Mouse (Mus musculus) cerebellum, postnatal 14 days (tissue): Measurements from ENCODE around the gene Rasl11a.

Experiments
- DNase-seq, 2 experiments: peaks; one replicate each; pipeline ENCODE4 v3.0.0; 2021; ENCODE audit warnings: mixed read lengths in 2 of 2

Rasl11a gene

GRCm38 (mm10) chr5:146844945-146845365 is at the start of gene Rasl11a:
Gene Rasl11a (plus strand): TSS chr5:146845071.
- DNase-seq: peak; percentile 77 to 78

DNA sequence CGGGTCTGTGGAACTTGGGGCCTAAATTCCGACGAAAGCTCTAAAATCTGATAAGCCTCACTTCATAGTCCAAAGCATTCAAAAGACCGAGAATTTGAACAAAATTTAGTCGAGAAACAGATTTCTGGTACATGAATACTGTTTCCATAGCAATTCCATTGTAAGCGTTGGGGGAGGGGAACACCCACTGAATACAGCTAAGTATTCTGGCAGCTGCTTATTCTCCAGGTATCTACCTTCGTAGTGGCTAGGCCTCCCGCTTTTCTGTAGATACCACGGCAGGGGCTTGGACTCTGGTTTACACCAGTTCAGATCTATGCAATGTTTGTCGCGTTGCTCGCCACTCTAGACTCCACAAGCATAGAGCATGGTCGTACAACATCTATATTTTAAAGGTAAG is 49.1 kb upstream of the Rasl11a start:
- DNase-seq: no peak

GRCm38 (mm10) chr5:146798031-146798430 is 46.8 kb upstream of the Rasl11a start:
- DNase-seq: no peak

DNA sequence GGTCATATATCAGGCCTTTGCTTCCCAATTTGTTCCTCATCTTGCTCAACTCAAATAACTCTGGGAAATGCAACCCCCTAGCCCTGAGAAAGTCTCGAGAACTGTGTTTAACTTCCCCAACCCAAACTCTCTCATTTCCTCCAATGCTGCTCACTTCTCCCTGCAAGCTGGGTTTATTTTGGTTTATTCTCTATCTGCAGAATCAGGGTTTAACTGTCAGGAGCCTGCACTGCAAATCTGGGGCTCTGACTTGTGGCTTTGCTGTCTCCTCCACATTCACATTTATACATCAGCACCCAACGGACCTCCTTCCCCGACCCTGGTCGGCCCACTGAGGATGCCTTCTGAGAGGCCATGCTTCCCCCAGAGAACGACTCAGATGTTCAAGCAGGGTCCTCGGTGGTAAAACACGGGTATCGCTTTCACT is 38.9 kb upstream of the Rasl11a start:
- no peak for DNase-seq

DNA sequence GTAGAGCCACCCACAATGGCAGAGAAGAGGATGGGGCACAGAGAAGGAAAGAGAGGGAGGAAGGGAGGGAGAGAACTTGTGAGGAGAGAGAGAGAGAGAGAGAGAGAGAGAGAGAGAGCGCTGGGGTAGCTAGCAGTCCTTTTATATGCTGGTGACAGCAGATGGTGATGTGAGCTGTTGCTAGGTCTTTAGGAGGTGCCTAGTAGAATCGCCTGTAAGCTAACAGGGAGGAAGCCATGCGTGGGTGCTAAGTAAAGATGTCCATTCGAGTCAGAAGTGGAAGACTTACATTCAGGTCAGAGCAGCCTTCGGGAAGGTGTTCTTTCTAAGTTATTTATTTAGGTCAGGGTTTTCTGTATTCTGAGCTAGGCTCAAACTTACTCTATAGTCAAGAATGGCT is 34.9 kb upstream of the Rasl11a start:
- DNase-seq: no peak

- no peak for DNase-seq
Measured at GRCm38 (mm10) chr5:146812866-146813265, 32.0 kb upstream of the Rasl11a start.

DNA sequence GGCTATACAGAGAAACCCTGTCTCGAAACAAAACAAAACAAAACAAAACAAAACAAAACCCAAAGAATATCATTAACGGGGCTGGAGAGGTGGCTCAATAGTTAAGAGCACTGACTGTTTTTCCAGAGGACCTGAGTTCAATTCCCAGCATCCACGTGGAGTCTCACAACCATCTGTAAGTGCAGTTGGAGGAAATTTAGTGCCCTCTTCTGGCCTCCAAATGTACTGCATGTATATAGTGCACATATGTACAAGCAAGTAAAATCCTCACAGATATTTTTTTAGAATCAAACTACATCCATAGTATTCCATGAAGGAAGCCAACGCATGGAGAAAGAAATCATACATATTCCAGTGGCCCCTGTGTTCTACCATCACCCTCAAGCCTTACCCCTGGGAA is 31.4 kb upstream of the Rasl11a start:
- no peak for DNase-seq

DNA sequence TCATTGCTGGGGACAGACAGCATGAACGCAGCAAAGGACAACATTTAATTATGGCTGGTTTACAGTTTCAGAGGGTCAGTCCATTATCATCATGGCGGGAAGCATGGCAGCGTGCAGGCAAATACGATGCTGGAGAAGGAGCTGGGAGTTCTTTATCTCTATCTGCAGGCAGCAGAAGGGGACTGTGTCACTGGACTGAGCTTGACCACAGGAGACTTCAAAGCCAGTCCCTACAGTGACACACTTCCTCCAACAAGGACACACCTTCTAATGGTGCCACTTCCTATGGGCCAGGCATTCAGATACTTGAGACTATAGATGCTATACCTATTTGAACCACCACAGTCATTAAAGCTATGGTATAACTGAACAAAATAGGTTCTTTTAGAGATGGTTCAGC is 29.5 kb upstream of the Rasl11a start:
- no peak for DNase-seq

- DNase-seq: no peak
Measured at GRCm38 (mm10) chr5:146817583-146817982, 27.3 kb upstream of the Rasl11a start.

GRCm38 (mm10) chr5:146818906-146819623 is 25.8 kb upstream of the Rasl11a start:
- DNase-seq: no peak

DNA sequence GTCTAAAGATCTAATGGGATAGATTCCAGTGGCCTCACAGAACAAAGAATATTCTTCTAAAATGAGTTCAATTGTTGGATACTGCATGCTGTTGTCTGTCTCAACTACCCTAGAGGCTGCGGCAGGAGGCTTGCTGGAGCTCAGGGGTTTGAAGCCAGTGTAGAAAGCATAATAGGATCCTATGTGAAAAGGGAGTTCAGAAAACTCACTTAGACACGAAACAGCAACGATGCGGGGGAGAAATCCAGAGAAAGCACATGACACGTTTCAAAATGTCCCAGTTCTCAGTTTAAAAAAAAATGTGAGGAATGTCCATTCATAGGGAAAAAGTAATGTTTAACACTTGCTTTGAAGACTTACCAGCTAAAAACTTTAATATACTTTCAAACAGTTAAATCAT is 21.9 kb upstream of the Rasl11a start:
- no peak for DNase-seq

DNA sequence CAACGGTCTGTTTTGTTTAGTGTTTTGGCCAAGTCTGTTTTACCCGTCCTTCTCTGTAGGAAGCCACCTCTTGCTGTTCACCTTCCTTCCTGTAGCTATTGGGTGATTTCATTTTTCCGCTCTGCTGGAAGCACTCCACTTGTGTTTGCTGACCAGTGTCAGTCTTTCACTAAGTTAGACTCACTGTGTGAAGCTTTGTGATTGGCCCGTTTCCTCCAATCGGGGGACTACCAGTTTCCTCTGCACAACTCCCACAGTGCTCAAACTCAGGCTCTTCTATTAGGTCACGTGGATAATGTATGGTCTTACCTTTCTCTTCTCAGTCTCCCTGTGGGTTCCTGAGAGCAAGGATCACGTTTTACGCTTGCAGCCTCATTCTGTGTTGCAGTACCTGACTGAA is 15.3 kb upstream of the Rasl11a start:
- DNase-seq: no peak

DNA sequence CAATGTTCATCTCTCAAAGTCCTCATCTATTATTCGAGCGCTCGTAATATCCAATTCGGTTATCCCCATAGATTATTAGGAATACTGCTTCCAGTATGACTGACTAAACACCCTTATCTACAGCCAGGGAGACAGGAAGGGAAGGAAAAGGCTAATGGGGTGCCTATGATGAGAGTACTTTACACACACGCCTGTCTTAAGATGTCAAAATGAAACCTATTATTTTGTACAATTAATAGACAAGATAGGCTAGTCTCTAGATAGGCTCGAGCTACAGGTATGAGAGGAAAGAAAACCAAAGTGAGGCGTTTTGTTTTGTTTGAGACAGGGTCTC is 12.5 kb upstream of the Rasl11a start:
- no peak for DNase-seq

- peak; percentile 94 to 97 for DNase-seq
Measured at GRCm38 (mm10) chr5:146832769-146833448, 12.0 kb upstream of the Rasl11a start, which contains the start of gene Rpl21. Gene Rpl21 (plus strand): TSS chr5:146832890.

DNA sequence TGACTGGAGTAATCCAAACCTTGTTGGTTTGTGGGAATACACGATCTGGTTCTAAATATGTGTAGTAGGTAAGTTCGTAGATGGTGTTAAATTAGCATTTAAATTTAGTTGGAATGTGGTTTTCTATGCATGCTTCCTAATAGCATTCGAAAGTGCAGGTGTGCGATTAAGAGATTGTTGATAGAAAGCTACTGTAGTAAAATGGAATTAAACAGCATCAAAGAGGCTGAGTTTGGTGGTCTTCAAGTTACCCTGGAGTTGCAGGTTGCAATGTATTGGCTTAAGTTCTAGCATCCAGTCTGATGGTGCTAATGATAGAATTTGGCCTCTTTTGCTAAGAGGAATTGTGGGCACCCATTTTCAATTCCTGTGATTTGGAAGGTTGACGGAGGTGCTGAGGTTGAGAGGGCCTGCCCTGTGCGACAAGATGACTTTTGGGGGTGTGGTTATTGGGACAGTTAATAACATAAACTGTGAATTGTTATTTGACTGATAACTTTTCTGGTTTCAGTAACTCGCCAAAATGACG is 11.1 kb upstream of the Rasl11a start:
- no peak for DNase-seq

- DNase-seq: no peak
Measured at GRCm38 (mm10) chr5:146834959-146835358, 9.9 kb upstream of the Rasl11a start.

DNA sequence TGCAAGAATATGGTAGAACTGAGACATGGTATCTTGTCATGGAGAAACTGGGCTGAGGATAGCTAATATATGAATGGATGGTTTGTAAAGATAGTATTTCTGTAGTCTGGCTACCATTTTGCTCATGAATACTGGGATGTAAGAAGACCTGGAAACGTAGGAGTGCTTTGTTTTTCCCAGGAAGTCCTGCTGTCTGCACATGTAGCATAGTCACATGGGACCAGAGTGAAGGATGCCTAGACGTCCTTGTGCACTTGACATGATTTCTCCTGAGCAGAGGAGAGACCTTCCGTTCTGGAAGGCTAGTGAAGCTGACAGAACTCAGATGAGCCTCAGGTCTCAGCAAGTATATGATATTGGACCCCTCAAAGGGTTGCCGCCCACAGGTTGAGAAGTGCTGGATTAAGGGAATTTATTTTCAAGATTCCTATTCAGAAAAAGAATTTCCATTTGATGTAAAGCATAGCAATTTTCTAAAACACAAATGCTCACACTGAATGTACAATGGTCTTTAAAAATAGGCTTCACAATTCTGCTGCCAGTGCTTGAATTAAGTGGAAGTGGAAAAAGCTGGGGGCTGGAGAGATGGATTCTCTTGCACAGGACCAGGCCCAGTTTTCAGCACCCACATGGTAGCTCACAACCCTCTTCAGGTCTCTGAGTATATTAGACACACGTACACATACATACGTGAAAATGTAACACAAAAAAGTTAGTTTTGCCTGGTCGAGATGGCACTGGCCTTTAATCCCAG is 6.7 kb upstream of the Rasl11a start:
- DNase-seq: no peak

GRCm38 (mm10) chr5:146838836-146839648 is 5.8 kb upstream of the Rasl11a start:
- DNase-seq: no peak

GRCm38 (mm10) chr5:146839760-146840159 is 5.1 kb upstream of the Rasl11a start:
- DNase-seq: no peak

DNA sequence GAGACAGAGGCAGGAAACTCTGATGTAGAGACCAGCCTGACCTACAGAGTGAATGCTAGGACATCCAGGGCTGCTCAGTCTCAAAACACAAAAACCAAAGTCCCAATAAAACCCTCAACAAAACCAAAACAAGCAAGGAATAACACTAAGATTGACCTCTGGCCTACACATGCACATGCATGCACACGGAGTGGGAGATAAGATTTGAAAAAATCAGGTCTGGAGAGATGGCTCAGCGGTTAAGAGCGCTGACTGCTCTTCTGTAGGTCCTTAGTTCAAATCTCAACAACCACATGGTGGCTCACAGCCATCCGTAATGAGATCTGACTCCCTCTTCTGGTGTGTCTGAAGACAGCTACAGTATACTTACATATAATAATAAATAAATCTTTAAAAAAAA is 4.4 kb upstream of the Rasl11a start:
- DNase-seq: no peak

- DNase-seq: no peak
Measured at GRCm38 (mm10) chr5:146841301-146841700, 3.6 kb upstream of the Rasl11a start.

DNA sequence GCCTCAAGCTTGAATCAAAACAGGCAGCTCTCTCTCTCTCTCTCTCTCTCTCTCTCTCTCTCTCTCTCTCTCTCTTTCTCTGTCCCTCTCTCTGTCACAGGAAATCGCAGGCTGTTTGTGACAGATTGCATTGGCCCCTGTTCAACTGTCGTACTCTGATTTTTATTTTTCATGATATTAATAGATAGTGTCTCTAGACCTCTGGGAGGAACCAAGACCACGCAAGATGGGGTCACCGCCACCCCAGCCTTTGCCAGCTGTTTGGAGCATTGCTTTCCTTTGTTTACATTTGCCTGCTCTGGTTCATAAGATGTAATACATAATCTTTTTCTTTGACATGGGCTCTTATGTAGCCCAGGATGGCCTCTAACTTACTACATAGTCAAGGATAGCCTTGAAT is 2.9 kb upstream of the Rasl11a start:
- DNase-seq: no peak
